Mouse (Mus musculus): ENCODE results near the gene Gm6309. TPM values are rescaled to one million over a fixed set of nuclear protein-coding genes. Genes with fewer than 3 reads are reported as not detected.
"Not testable (repeated sequence)": the region's sequence is repeated elsewhere in the genome, so short reads cannot be mapped to it uniquely, and the experiment has no call there.

Gm6309 gene
- total and polyA plus RNA-seq, 2 experiments from 2014 or later: not detected

DNA sequence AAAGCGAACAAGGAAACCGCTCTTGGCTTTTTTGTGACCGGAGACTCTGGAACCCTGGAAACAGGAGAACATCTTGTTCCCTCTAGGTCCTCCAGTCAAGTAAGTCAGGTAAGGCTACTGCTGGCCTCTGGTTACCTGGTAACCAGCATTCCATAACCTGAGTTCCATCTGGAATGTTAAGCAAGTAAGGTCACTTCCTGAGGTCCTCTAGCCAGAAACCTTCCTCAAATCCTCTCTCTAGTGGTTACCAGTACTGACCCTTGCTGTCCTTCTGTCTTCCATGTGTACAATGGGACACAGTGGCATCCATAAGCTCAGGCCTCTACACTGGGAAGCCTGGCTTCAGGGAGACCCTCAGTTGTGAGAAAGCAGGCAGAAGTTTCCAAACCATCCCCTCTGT lies 10.1 kb downstream of the Gm6309 start, which contains the start of gene Gm5565:
Gene Gm5565 (minus strand): TSS at position 101 of the 400 bp plus-strand sequence.
- H3K4me1 ChIP-seq (ENCODE audit: control insufficient read depth, insufficient read depth); H3K9me3 ChIP-seq (replicated peaks; ENCODE audit: control insufficient read depth, low read length); DNase-seq (ENCODE audit: low spot score); H3K27ac ChIP-seq (ENCODE audit: low read depth); H3K36me3 ChIP-seq (replicated peaks; ENCODE audit: control insufficient read depth, insufficient read depth, low read length); H3K4me3 ChIP-seq (ENCODE audit: low read depth, low read length); ATAC-seq (ENCODE audit: insufficient read depth, low read depth); H3K27me3 ChIP-seq (ENCODE audit: control insufficient read depth, insufficient read depth, low read length); H3K4me2 ChIP-seq (ENCODE audit: low read depth, low read length); H3K9ac ChIP-seq (replicated peaks; ENCODE audit: low read depth, low read length): not testable (repeated sequence)
- WGBS: 86% methylated on average over 3 of the region's 3 CpGs

GRCm38 (mm10) chr5:146158326-146158725 lies 12.2 kb downstream of the Gm6309 start:
- DNase-seq (ENCODE audit: low spot score); H3K27ac ChIP-seq (ENCODE audit: low read depth); H3K27me3 ChIP-seq (ENCODE audit: control insufficient read depth, insufficient read depth, low read length); H3K9ac ChIP-seq (replicated peaks; ENCODE audit: low read depth, low read length); H3K36me3 ChIP-seq (replicated peaks; ENCODE audit: control insufficient read depth, insufficient read depth, low read length); ATAC-seq (ENCODE audit: insufficient read depth, low read depth); H3K9me3 ChIP-seq (replicated peaks; ENCODE audit: control insufficient read depth, low read length); H3K4me1 ChIP-seq (ENCODE audit: control insufficient read depth, insufficient read depth); H3K4me2 ChIP-seq (ENCODE audit: low read depth, low read length); H3K4me3 ChIP-seq (ENCODE audit: low read depth, low read length): not testable (repeated sequence)
- 81% methylated on average over 4 of the region's 4 CpGs for WGBS

GRCm38 (mm10) chr5:146150454-146150853 lies 20.1 kb downstream of the Gm6309 start:
- Histone ChIP-seq H3K9ac (replicated peaks; ENCODE audit: low read depth, low read length) (no peak overlapping the region), H3K4me1 (ENCODE audit: control insufficient read depth, insufficient read depth) (no peaks in the 10 kb centered on the region), H3K9me3 (replicated peaks; ENCODE audit: control insufficient read depth, low read length) (no peaks in the 10 kb centered on the region), H3K36me3 (replicated peaks; ENCODE audit: control insufficient read depth, insufficient read depth, low read length) (no peaks in the 10 kb centered on the region), H3K4me3 (ENCODE audit: low read depth, low read length) (no peak overlapping the region), H3K27me3 (ENCODE audit: control insufficient read depth, insufficient read depth, low read length) (no peaks in the 10 kb centered on the region), H3K27ac (ENCODE audit: low read depth) (no peak overlapping the region), H3K4me2 (ENCODE audit: low read depth, low read length) (no peak overlapping the region)
- WGBS: 55% methylated on average over 3 of the region's 3 CpGs
- TF ChIP-seq EP300 (IDR thresholded peaks at IDR 0.05; ENCODE audit: low read depth) (no peak), CTCF (IDR thresholded peaks at IDR 0.05; ENCODE audit: low read depth) (no peak)
- no peak for DNase-seq (ENCODE audit: low spot score)
- ATAC-seq (ENCODE audit: insufficient read depth, low read depth): no peak

DNA sequence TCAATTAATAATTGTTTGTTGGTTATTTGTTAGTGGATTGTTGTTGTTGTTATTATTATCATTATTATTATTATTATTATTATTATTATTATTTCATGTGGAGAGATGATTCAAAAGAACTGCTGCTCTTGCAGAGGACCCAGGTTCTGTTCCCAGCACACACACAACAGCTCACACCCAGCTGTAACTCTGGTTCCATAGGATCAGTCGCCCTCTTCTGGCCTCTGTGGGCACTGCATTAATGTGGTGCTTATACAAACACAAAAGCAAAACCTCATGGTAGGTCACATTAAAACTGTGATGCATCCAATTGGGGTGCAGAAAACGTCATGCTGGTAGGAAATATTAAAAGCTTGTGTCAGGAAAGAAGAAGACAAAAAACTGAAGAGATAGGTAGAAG lies 22.6 kb downstream of the Gm6309 start:
- H3K4me1 ChIP-seq (ENCODE audit: control insufficient read depth, insufficient read depth): no peaks in the 10 kb centered on the region
- no peak overlapping the region for H3K9ac ChIP-seq (replicated peaks; ENCODE audit: low read depth, low read length)
- no peaks in the 10 kb centered on the region for H3K36me3 ChIP-seq (replicated peaks; ENCODE audit: control insufficient read depth, insufficient read depth, low read length)
- no peak overlapping the region for H3K4me3 ChIP-seq (ENCODE audit: low read depth, low read length)
- WGBS: 40% methylated on average over 2 of the region's 2 CpGs
- TF ChIP-seq EP300 (IDR thresholded peaks at IDR 0.05; ENCODE audit: low read depth) (no peak), CTCF (IDR thresholded peaks at IDR 0.05; ENCODE audit: low read depth) (no peak)
- ATAC-seq (ENCODE audit: insufficient read depth, low read depth) (no peak), DNase-seq (ENCODE audit: low spot score) (no peak)
- no peaks in the 10 kb centered on the region for H3K9me3 ChIP-seq (replicated peaks; ENCODE audit: control insufficient read depth, low read length)
- H3K4me2 ChIP-seq (ENCODE audit: low read depth, low read length): no peak overlapping the region
- H3K27ac ChIP-seq (ENCODE audit: low read depth): no peak overlapping the region
- no peaks in the 10 kb centered on the region for H3K27me3 ChIP-seq (ENCODE audit: control insufficient read depth, insufficient read depth, low read length)

Other genes starting within 250 kb of the Gm6309 start
- not detected in 2 replicates for gene Cyp3a25, start 161.1 kb downstream of the Gm6309 start, total RNA-seq (2014; rRNA removed; ENCODE audit: low replicate concordance)
- gene Cyp3a25, start 161.1 kb downstream of the Gm6309 start, polyA plus RNA-seq (2015; fragmentation: Nextera tagmentation; extraction: Ambion mirVana): not detected in 2 replicates
- not detected in 2 replicates for gene Cyp3a59, start 91.5 kb downstream of the Gm6309 start, total RNA-seq (2014; rRNA removed; ENCODE audit: low replicate concordance)
- gene Cyp3a59, start 91.5 kb downstream of the Gm6309 start, polyA plus RNA-seq (2015; fragmentation: Nextera tagmentation; extraction: Ambion mirVana): not detected in 2 replicates
- not detected in 2 replicates for gene Gm5565, start 10.2 kb downstream of the Gm6309 start, total RNA-seq (2014; rRNA removed; ENCODE audit: low replicate concordance)
- not detected in 2 replicates for gene Gm5565, start 10.2 kb downstream of the Gm6309 start, polyA plus RNA-seq (2015; fragmentation: Nextera tagmentation; extraction: Ambion mirVana)
- gene 1700001J03Rik, start 14.6 kb upstream of the Gm6309 start, total RNA-seq (2014; rRNA removed; ENCODE audit: low replicate concordance): not detected in 2 replicates
- gene 1700001J03Rik, start 14.6 kb upstream of the Gm6309 start, polyA plus RNA-seq (2015; fragmentation: Nextera tagmentation; extraction: Ambion mirVana): not detected in 2 replicates
- gene Rnf6, start 50.8 kb upstream of the Gm6309 start, total RNA-seq (2014; rRNA removed; ENCODE audit: low replicate concordance): 31.1 and 36.3 TPM in 2 replicates
- 38.5 and 41.4 TPM in 2 replicates for gene Rnf6, start 50.8 kb upstream of the Gm6309 start, polyA plus RNA-seq (2015; fragmentation: Nextera tagmentation; extraction: Ambion mirVana)
- 23.6 and 32.7 TPM in 2 replicates for gene Cdk8, start 60.5 kb upstream of the Gm6309 start, total RNA-seq (2014; rRNA removed; ENCODE audit: low replicate concordance)
- 5.9 and 6.2 TPM in 2 replicates for gene Cdk8, start 60.5 kb upstream of the Gm6309 start, polyA plus RNA-seq (2015; fragmentation: Nextera tagmentation; extraction: Ambion mirVana)
- gene Wasf3, start 214.3 kb upstream of the Gm6309 start, total RNA-seq (2014; rRNA removed; ENCODE audit: low replicate concordance): 0.23 TPM in 1 of 2 replicates, not detected in the other
- 0.08 and 0.11 TPM in 2 replicates for gene Wasf3, start 214.3 kb upstream of the Gm6309 start, polyA plus RNA-seq (2015; fragmentation: Nextera tagmentation; extraction: Ambion mirVana)

Data from heart, postnatal 0 days (tissue).